Mouse (Mus musculus): ENCODE data around the gene Lst1.

Lst1 gene

GRCm38 (mm10) chr17:35185639-35186611 is 2.3 kb downstream of the Lst1 start:
- DNase-seq (ENCODE audit: low spot score in 2 of 2): no peak

GRCm38 (mm10) chr17:35180093-35180492 is 8.1 kb downstream of the Lst1 start:
- no peak for DNase-seq (ENCODE audit: low spot score in 2 of 2)

GRCm38 (mm10) chr17:35178528-35178927 is 9.7 kb downstream of the Lst1 start:
- no peak for DNase-seq (ENCODE audit: low spot score in 2 of 2)

- no peak for DNase-seq (ENCODE audit: low spot score in 2 of 2)
These were observed 12.3 kb downstream of the Lst1 start, which contains the start of gene Aif1 for GRCm38 (mm10) chr17:35175968-35176367. Gene Aif1, minus strand, starts transcription at chr17:35176068.

- DNase-seq (ENCODE audit: low spot score in 2 of 2): no peak
These were observed 12.9 kb downstream of the Lst1 start for GRCm38 (mm10) chr17:35175382-35175781.

GRCm38 (mm10) chr17:35174201-35174977 is 13.8 kb downstream of the Lst1 start:
- no peak for DNase-seq (ENCODE audit: low spot score in 2 of 2)

GRCm38 (mm10) chr17:35173329-35173728 is 14.9 kb downstream of the Lst1 start:
- DNase-seq (ENCODE audit: low spot score in 2 of 2): no peak

- DNase-seq (ENCODE audit: low spot score in 2 of 2): no peak
These were observed 15.6 kb downstream of the Lst1 start for GRCm38 (mm10) chr17:35172445-35173234.

GRCm38 (mm10) chr17:35168541-35169207 is 19.6 kb downstream of the Lst1 start:
- no peak for DNase-seq (ENCODE audit: low spot score in 2 of 2)

- DNase-seq (ENCODE audit: low spot score in 2 of 2): no peak
These were observed 20.4 kb downstream of the Lst1 start for GRCm38 (mm10) chr17:35167794-35168193.

- DNase-seq (ENCODE audit: low spot score in 2 of 2): peak; percentile 61 to 67
These were observed 21.7 kb downstream of the Lst1 start for GRCm38 (mm10) chr17:35166352-35167035.

- DNase-seq (ENCODE audit: low spot score in 2 of 2): no peak
These were observed 22.6 kb downstream of the Lst1 start for GRCm38 (mm10) chr17:35165451-35166155.

- DNase-seq (ENCODE audit: low spot score in 2 of 2): peak; percentile 98 to 99
These were observed 23.4 kb downstream of the Lst1 start, which contains the start of gene Prrc2a for GRCm38 (mm10) chr17:35164568-35165450. Gene Prrc2a, minus strand, starts transcription at chr17:35164897.

- peak in 1 of 2 experiments; percentile 43 for DNase-seq (ENCODE audit: low spot score in 2 of 2)
These were observed 24.0 kb downstream of the Lst1 start for GRCm38 (mm10) chr17:35164218-35164567.

GRCm38 (mm10) chr17:35163326-35164081 is 24.7 kb downstream of the Lst1 start:
- DNase-seq (ENCODE audit: low spot score in 2 of 2): no peak

GRCm38 (mm10) chr17:35162730-35163129 is 25.5 kb downstream of the Lst1 start:
- DNase-seq (ENCODE audit: low spot score in 2 of 2): no peak

- no peak for DNase-seq (ENCODE audit: low spot score in 2 of 2)
These were observed 26.1 kb downstream of the Lst1 start for GRCm38 (mm10) chr17:35162121-35162520.

- no peak for DNase-seq (ENCODE audit: low spot score in 2 of 2)
These were observed 26.8 kb downstream of the Lst1 start for GRCm38 (mm10) chr17:35161421-35161820.
